Mouse (Mus musculus) limb, embryonic 12.5 days (tissue): ENCODE data around the gene Mon1a. TPM values are rescaled to one million over a fixed set of nuclear protein-coding genes. Genes with fewer than 3 reads are reported as not detected.

Experiments used
- ATAC-seq: fragments of 200-750 bp; cut with Nextera tagmentation; 2 replicates; pipeline ENCODE4 v1.8.0; 2017; ENCODE audit warnings: low read depth, moderate TSS enrichment; ENCODE audit not compliant: insufficient number of reproducible peaks, insufficient read depth, low FRiP score, low TSS enrichment
- H3K27ac ChIP-seq: fragments of 300-500 bp; sonication (generic); 2 replicates; pipeline ENCODE4 v1.5.1; 2016; ENCODE audit warnings: mild to moderate bottlenecking, moderate library complexity
- H3K27me3 ChIP-seq: fragments of 300-500 bp; sonication (generic); 2 replicates; pipeline ENCODE4 v1.6.1; 2016; ENCODE audit warnings: mild to moderate bottlenecking, moderate library complexity
- H3K36me3 ChIP-seq: fragments of 300-500 bp; sonication (generic); 2 replicates; pipeline ENCODE4 v1.6.1; 2016; ENCODE audit warnings: mild to moderate bottlenecking, moderate library complexity
- H3K4me1 ChIP-seq: fragments of 300-500 bp; sonication (generic); replicated peaks from 2 replicates; pipeline ENCODE4 v1.6.1; 2016
- H3K4me2 ChIP-seq: fragments of 300-500 bp; sonication (generic); 2 replicates; pipeline ENCODE4 v1.6.1; 2016; ENCODE audit warnings: mild to moderate bottlenecking, moderate library complexity
- H3K4me3 ChIP-seq: fragments of 300-500 bp; sonication (generic); replicated peaks from 2 replicates; pipeline ENCODE4 v1.5.1; 2016; ENCODE audit warnings: mild to moderate bottlenecking
- H3K9ac ChIP-seq: fragments of 300-500 bp; sonication (generic); replicated peaks from 2 replicates; pipeline ENCODE4 v1.6.1; 2016; ENCODE audit warnings: mild to moderate bottlenecking, moderate library complexity
- H3K9me3 ChIP-seq: fragments of 300-500 bp; sonication (generic); 2 replicates; pipeline ENCODE4 v1.6.1; 2016; ENCODE audit warnings: mild to moderate bottlenecking, moderate library complexity
- WGBS: fragments of 180-500 bp; shearing (Covaris S2); methylation state at CpG from one replicate; pipeline ENCODE4 v1.1.7; 2016; 5-methylcytosine and 5-hydroxymethylcytosine counted together
- polyA plus RNA-seq: library from polyadenylated mRNA; unstranded; fragments of >200 nt; fragmentation: Nextera tagmentation; extraction: Ambion mirVana; gene quantifications from 2 replicates; pipeline ENCODE4 v1.2.1, GENCODE M21; 2016

Mon1a gene
- polyA plus RNA-seq, 1 experiment from 2014 or later = 12.9 TPM

- 91% methylated on average over 10 of the region's 10 CpGs for WGBS
- no peaks in the 10 kb centered on the region for H3K9me3 ChIP-seq
- H3K36me3 ChIP-seq = peaks cover 8% of the 10 kb centered on the region; the same call in 1 of the 2 replicates
- peak within 1 kb of the TSS; percentile 80 for H3K27ac ChIP-seq
- H3K27me3 ChIP-seq = no peaks in the 10 kb centered on the region
- peaks cover 10% of the 10 kb centered on the region for H3K4me1 ChIP-seq
- peak within 1 kb of the TSS; percentile 86 for H3K4me2 ChIP-seq
- peak within 1 kb of the TSS; percentile 66 for H3K9ac ChIP-seq
- ATAC-seq = no peak
- H3K4me3 ChIP-seq = peak within 1 kb of the TSS; percentile 69
Observed at GRCm38 (mm10) chr9:107949922-107950235, 61.9 kb downstream of the Mon1a start, which contains the start of gene Traip. TSS of gene Traip (plus strand) at chr9:107950136.

- peak overlapping the region; percentile 80 for H3K27ac ChIP-seq
- peaks cover 10% of the 10 kb centered on the region for H3K4me1 ChIP-seq
- 10% methylated on average over 45 of the region's 45 CpGs for WGBS
- ATAC-seq = peak; percentile 82
- peak overlapping the region; percentile 66 for H3K9ac ChIP-seq
- no peaks in the 10 kb centered on the region for H3K9me3 ChIP-seq
- peak overlapping the region; percentile 69 for H3K4me3 ChIP-seq
- H3K27me3 ChIP-seq = no peaks in the 10 kb centered on the region
- H3K4me2 ChIP-seq = peak overlapping the region; percentile 86
- peaks cover 11% of the 10 kb centered on the region; the same call in 1 of the 2 replicates for H3K36me3 ChIP-seq
Observed at GRCm38 (mm10) chr9:107950460-107951355, 62.8 kb downstream of the Mon1a start.

Other genes with a start within 250 kb of the Mon1a start
- gene Slc38a3, start 218.6 kb upstream of the Mon1a start, polyA plus RNA-seq = 3.5 and 5.0 TPM in 2 replicates
- 2.1 and 2.2 TPM in 2 replicates for gene Gnat1, start 208.4 kb upstream of the Mon1a start, polyA plus RNA-seq
- 47.6 and 53.5 TPM in 2 replicates for gene Sema3f, start 177.7 kb upstream of the Mon1a start, polyA plus RNA-seq
- 232 and 239 TPM in 2 replicates for gene Rbm5, start 117.2 kb upstream of the Mon1a start, polyA plus RNA-seq
- gene Rbm6, start 14.9 kb upstream of the Mon1a start, polyA plus RNA-seq = 111 TPM in 2 replicates
- gene Mst1r, start 18.7 kb downstream of the Mon1a start, polyA plus RNA-seq = 2.5 and 3.1 TPM in 2 replicates
- gene Actl11, start 40.3 kb downstream of the Mon1a start, polyA plus RNA-seq = not detected in 2 replicates
- 11.3 and 12.7 TPM in 2 replicates for gene Camkv, start 47.5 kb downstream of the Mon1a start, polyA plus RNA-seq
- gene Traip, start 62.0 kb downstream of the Mon1a start, polyA plus RNA-seq = 32.3 and 33.0 TPM in 2 replicates
- gene Uba7, start 87.4 kb downstream of the Mon1a start, polyA plus RNA-seq = 25.4 and 29.8 TPM in 2 replicates
- gene Gm20661, start 94.9 kb downstream of the Mon1a start, polyA plus RNA-seq = 10.4 and 11.2 TPM in 2 replicates
- gene Inka1, start 97.7 kb downstream of the Mon1a start, polyA plus RNA-seq = 133 and 138 TPM in 2 replicates
- 18.6 and 19.3 TPM in 2 replicates for gene Cdhr4, start 104.3 kb downstream of the Mon1a start, polyA plus RNA-seq
- gene Gm20662, start 108.2 kb downstream of the Mon1a start, polyA plus RNA-seq = 1.3 TPM in 2 replicates
- 80.6 and 84.4 TPM in 2 replicates for gene Ip6k1, start 114.3 kb downstream of the Mon1a start, polyA plus RNA-seq
- gene Gmppb, start 161.1 kb downstream of the Mon1a start, polyA plus RNA-seq = 22.5 and 25.5 TPM in 2 replicates
- 3.1 and 3.7 TPM in 2 replicates for gene Amigo3, start 165.0 kb downstream of the Mon1a start, polyA plus RNA-seq
- gene Mst1, start 192.3 kb downstream of the Mon1a start, polyA plus RNA-seq = 0.18 and 0.51 TPM in 2 replicates
- gene Rnf123, start 195.2 kb downstream of the Mon1a start, polyA plus RNA-seq = 30.5 and 38.0 TPM in 2 replicates
- 56.9 and 57.9 TPM in 2 replicates for gene Apeh, start 206.5 kb downstream of the Mon1a start, polyA plus RNA-seq